Mouse (Mus musculus) megakaryocyte, embryonic 14.5 days (primary cell): ENCODE results near the gene Krtap1-5.

Experiments
- FLI1 ChIP-seq: IDR thresholded peaks from 2 replicates; pipeline ENCODE4 v1.6.1; 2012; ENCODE audit warnings: low read length, inconsistent platforms, mixed read lengths
- GATA1 ChIP-seq: IDR thresholded peaks from 3 replicates; pipeline ENCODE4 v1.6.1; 2012; ENCODE audit warnings: mixed read lengths, low read length, inconsistent platforms, borderline replicate concordance

DNA sequence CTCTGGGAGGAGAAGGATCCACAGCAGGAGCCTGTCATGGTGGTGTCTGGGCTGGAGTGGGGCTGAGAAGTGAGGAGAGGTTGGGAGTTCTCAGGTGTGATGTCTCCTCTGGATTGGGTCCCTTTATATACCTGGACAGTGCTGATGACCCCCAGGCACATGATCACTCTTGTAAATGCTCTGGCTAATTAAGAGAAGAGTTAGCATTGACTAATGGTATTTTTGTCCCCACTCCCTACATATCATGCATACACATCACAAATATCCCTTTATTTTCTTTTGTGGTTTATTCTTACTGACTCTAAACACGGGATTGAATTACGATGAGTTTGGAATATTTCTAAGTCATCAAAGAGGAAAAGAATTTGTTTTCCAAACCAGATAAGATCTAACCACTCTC, 39.5 kb upstream of the Krtap1-5 start, which contains the start of gene Gm11562:
- TF ChIP-seq GATA1 (no peak), FLI1 (no peak)
